Mouse (Mus musculus) WW6 (cell line): ENCODE measurements around the gene Sec1.
A peak's percentile ranks its signal among the peaks of the same experiment; 100 is the strongest.

ENCODE experiments used
- DNase-seq: peaks from one replicate; pipeline ENCODE4 v3.0.0-alpha.2; 2013; ENCODE audit warnings: low read depth, low spot score

Sec1 gene

DNA sequence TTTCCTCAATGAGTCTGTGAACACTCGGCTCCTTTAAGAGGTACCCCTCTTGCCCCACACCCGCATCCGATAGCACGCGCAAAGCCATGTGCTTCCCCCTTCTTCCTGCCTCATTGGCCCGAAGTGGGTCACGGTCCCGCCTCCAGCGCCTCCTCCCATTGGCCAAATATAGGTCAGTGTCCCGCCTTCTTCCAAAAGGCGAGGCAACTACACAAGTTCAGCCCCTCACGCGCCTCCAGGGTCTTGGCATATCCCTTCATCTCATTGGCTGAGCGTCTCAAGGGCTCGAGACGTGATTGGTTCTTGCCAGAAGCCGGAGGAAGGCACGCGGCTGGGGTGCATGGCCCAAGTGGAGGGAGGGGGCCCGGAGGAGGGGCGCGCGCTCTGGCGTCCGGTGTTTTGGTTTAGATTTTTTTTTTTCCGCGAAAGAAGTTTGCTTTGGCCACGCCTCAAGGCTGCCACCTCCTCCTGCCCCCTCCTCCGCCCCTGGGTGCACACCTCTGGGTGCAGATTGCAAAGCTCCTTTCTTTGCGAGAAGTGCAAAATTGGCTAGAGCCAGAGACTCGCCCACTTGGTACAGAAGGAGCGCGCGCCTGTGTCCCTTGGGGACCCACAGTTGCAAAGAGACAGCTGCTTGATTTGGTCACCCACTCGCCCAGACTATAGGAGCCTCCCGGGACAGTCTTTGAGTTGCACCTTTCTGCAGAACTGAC, 10.7 kb upstream of the Sec1 start, which contains the start of gene Dbp:
Dbp (plus strand) TSS at position 359 of the 713 bp plus-strand sequence.
- DNase-seq, result peak; percentile 96

GRCm38 (mm10) chr7:45704046-45704559, 9.9 kb upstream of the Sec1 start:
- DNase-seq, result no peak

- DNase-seq, result no peak
These were observed 9.4 kb upstream of the Sec1 start for GRCm38 (mm10) chr7:45703521-45704033.

DNA sequence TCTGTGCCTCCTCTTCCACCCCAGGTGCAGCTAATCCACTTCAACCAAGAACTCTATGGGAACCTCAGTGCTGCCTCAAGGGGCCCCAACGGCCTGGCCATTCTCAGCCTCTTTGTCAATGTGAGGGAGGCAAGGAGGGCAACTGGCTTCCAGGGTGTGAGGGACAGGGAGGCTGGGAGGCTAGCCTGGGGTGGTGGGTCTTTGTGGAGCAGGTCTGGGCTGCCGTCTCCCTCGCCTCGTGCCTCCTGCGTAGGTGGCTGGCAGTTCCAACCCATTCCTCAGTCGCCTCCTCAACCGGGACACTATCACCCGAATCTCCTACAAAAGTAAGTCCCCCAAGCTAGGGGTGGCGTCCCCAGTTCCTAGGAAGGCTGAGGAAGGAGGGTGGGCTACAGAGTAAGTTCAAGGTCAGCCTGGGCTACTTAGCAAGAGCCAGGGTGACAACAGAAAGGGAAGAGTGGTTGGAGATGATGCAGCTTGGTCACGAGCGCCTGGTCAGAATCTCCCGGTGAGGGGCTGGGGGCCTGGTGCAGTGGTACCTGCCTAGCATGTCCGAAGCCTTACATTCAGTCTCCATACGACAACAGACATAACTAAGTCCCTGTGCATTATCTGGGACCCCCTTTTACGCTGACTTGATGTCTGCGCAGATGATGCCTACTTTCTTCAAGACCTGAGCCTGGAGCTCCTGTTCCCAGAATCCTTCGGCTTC, 8.8 kb upstream of the Sec1 start:
- no peak for DNase-seq

- DNase-seq, result no peak
These were observed 8.1 kb upstream of the Sec1 start for GRCm38 (mm10) chr7:45702316-45702715.

GRCm38 (mm10) chr7:45701607-45702006, 7.4 kb upstream of the Sec1 start:
- no peak for DNase-seq

GRCm38 (mm10) chr7:45701072-45701471, 6.9 kb upstream of the Sec1 start:
- no peak for DNase-seq

DNA sequence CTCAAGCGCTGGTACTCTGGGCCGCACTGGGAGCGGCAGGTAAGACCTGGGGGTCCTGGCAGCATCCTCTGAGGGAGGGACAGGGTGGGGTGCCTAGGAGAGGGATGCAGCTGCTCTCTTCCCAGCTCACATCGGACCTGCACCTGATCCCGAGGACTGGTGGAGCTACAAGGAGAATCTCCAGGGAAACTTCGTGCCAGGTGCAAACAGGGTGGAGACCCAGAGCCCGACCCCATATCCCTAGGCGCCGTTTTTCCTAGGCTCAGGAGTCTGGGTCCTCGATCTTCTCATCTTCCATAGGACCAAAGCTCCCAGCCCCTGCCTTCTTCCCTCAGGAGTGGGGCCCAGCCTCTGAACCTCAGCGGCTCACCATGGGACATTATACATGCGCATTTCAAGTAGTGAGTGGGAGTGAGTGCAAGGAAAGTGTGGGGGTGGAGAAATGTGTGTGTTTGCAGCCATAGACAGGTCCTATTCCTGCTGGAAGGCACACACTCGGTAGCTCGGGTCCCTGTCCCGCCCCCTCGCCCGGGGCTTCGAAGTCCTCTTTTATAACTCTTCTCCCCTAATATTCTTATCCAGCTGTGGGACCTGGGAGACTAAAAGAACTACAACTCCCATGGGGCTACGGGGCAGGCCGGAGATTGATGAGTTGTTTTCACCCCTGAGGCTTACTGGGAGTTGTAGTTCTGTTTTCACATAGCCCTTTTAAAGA, 6.3 kb upstream of the Sec1 start:
- DNase-seq, result no peak

DNA sequence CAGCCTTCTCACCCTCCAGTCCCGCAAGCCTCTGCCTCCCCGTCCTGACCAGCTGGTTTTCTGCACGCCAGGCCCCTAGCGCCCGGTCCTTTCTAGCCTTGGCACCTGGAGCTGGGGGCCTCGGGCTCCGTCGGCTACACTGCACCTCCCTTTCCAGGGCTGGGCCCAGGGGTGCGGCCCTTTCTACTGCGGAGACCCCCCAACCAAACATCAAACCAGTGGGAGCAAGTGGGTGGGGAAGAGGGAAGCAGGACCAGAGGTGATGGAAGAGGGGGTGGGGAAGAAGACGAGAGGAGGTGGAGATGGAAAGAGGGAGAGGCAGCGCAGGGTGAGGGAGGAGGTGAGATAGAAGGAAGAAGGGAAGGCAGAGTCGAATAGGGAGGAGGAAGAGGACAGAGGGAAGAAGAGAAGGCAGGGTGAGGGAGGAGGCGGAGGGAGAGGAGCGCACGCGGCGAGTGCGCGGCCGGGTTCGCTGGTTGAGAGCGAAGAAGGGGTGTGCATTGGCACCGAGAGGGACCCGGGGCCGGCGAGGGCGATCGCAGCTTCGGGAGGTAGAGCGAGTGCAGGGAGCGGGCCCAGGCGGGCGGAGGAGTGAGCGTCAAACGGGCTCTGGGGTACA, 5.4 kb upstream of the Sec1 start, which contains the start of gene Car11:
Car11 (plus strand) TSS at position 321 of the 619 bp plus-strand sequence.
- no peak for DNase-seq

DNA sequence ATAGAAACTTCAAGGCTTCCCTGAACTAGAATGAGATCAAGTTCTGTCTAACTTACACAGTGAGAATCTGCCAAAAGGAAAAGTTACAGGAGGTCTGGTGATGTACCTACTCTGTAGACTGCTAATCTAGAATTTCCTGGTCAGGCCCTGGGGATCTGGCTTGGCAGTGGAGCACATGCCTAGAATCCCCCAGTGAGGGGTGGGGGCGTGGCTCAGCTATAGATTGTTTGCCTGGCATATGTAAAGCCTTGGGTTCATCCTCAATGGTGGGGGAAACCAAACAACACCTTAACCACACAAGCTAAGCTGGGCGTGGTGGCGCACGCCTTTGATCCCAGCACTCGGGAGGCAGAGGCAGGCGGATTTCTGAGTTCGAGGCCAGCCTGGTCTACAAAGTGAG, 3.7 kb upstream of the Sec1 start:
- DNase-seq, result no peak

GRCm38 (mm10) chr7:45695098-45695497, 896 bp upstream of the Sec1 start:
- DNase-seq, result no peak

- no peak for DNase-seq
These were observed 1.8 kb downstream of the Sec1 start for GRCm38 (mm10) chr7:45692364-45692763.

GRCm38 (mm10) chr7:45689800-45690199, 4.4 kb downstream of the Sec1 start:
- no peak for DNase-seq

DNA sequence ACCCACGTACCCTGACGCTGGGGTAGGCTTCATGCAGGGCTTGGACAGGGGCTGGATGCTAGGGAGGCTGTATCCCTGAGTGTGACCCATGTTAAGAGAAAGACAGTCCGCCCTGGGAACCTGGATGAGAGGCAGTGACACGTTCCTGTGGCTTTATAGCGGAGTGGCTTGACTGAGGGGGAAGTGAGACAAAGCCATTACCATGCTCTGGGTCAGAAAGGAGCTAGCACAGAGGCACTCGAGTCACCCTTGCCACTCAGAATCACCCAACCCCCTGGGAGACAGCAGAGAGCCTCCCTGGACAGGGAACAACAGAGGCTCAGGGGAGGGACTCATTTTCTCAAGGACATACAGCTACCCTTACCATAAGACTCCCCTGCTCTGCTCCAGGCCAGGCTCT, 5.1 kb downstream of the Sec1 start:
- no peak for DNase-seq

DNA sequence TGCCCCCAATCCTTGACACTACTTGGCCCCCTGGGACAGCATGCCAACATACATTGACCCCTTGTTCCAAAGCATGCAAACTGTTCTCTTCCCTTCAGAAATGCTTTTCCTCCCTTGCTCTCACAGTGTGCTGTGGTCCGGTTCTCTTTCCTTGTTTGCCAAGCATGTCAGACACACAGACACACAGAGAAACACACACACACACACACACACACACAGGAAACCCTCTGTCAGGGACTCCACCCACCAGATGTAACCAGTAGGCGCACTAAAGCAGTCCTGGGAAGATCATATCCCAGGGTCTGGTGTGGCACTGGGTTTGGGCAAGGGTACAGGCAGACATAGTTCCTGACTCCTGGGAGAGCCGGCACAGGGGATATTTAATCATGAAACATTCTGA, 7.4 kb downstream of the Sec1 start:
- no peak for DNase-seq

DNA sequence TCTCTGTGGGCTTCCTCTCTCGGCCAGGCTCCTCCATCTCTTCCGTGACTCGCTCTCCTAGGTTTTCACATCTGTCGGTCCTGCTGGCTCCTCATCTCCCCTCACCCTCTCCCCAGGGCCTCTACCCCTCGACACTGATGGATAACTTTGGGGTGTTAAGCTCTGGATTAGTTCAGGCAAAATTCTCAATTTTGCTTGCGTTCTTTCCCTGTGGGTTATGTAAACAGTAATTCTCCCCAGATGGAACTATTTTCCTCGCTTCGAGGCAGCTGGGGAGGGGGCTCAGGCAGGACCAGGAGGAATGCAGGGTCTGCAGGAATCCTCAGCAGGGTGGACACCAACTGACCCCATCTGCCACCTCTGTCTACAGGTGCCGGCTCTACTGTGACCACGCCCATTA, 8.4 kb downstream of the Sec1 start:
- no peak for DNase-seq

- DNase-seq, result no peak
These were observed 10.7 kb downstream of the Sec1 start, which contains the start of gene Ntn5 for GRCm38 (mm10) chr7:45683396-45684050. TSS of gene Ntn5 (plus strand) at chr7:45684022.

GRCm38 (mm10) chr7:45682144-45683126, 11.8 kb downstream of the Sec1 start:
- DNase-seq, result peak; percentile 84

- DNase-seq, result no peak
These were observed 13.0 kb downstream of the Sec1 start for GRCm38 (mm10) chr7:45681046-45681736.
